In genomic region chr4:3081148-3081952, GRCm38 (mm10) we compare ENCODE assay signal across 8 mouse cellular contexts.
DNase-seq lines count a peak whose midpoint lies in the region; ATAC-seq lines count a peak whose summit lies in the region.

No protein-coding gene starts in this region.

- no peaks in the 10 kb centered on the region for H3K27me3 ChIP-seq in kidney, embryonic 14.5 days (ENCODE audit: control insufficient read depth, insufficient read depth, low read length)
- H3K27me3 ChIP-seq in embryonic facial prominence, embryonic 11.5 days (ENCODE audit: control insufficient read depth, insufficient read depth, low read length): no peaks in the 10 kb centered on the region
- H3K27me3 ChIP-seq in hindbrain, embryonic 10.5 days (ENCODE audit: insufficient read depth, poor library complexity, severe bottlenecking): no peaks in the 10 kb centered on the region
- no peaks in the 10 kb centered on the region for H3K27me3 ChIP-seq in liver, embryonic 16.5 days (ENCODE audit: control insufficient read depth, insufficient read depth, low read depth, low read length)
- H3K27me3 ChIP-seq in stomach, embryonic 16.5 days (ENCODE audit: control insufficient read depth, insufficient read depth, low read length): no peaks in the 10 kb centered on the region

- intact Hi-C loops in left cerebral cortex, postnatal 25 days (cut with DNase I): no loop called here

- H3K4me2 ChIP-seq in kidney, embryonic 14.5 days (replicated peaks; ENCODE audit: low read depth, low read length): no peak overlapping the region
- no peak overlapping the region for H3K4me2 ChIP-seq in embryonic facial prominence, embryonic 11.5 days (ENCODE audit: low read depth, low read length)
- H3K4me2 ChIP-seq in liver, embryonic 16.5 days (ENCODE audit: low read depth, low read length): no peak overlapping the region
- H3K4me2 ChIP-seq in stomach, embryonic 16.5 days (ENCODE audit: low read depth, low read length): no peak overlapping the region

- H3K27ac ChIP-seq in kidney, embryonic 14.5 days (ENCODE audit: low read depth, low read length): no peak overlapping the region
- H3K27ac ChIP-seq in embryonic facial prominence, embryonic 11.5 days (replicated peaks; ENCODE audit: low read depth, low read length): no peak overlapping the region
- H3K27ac ChIP-seq in hindbrain, embryonic 10.5 days: no peak overlapping the region
- H3K27ac ChIP-seq in liver, embryonic 16.5 days (ENCODE audit: low read length): no peak overlapping the region
- no peak overlapping the region for H3K27ac ChIP-seq in stomach, embryonic 16.5 days (ENCODE audit: low read length)

- no peaks in the 10 kb centered on the region for H3K36me3 ChIP-seq in kidney, embryonic 14.5 days (ENCODE audit: control insufficient read depth, insufficient read depth, low read length)
- H3K36me3 ChIP-seq in embryonic facial prominence, embryonic 11.5 days (replicated peaks; ENCODE audit: control insufficient read depth, insufficient read depth, low read depth, low read length): peaks cover 5% of the 10 kb centered on the region
- no peaks in the 10 kb centered on the region for H3K36me3 ChIP-seq in hindbrain, embryonic 10.5 days
- no peaks in the 10 kb centered on the region for H3K36me3 ChIP-seq in liver, embryonic 16.5 days (ENCODE audit: control insufficient read depth, insufficient read depth)
- no peaks in the 10 kb centered on the region for H3K36me3 ChIP-seq in stomach, embryonic 16.5 days (ENCODE audit: control insufficient read depth, insufficient read depth, low read length)

- 66% methylated on average over 6 of the region's 6 CpGs for WGBS in kidney, embryonic 14.5 days
- 60% methylated on average over 6 of the region's 6 CpGs for WGBS in embryonic facial prominence, embryonic 11.5 days
- 61% methylated on average over 6 of the region's 6 CpGs for WGBS in hindbrain, embryonic 10.5 days
- 46% methylated on average over 6 of the region's 6 CpGs for WGBS in liver, embryonic 16.5 days (ENCODE audit: insufficient replicate concordance)
- WGBS in stomach, embryonic 16.5 days: 62% methylated on average over 6 of the region's 6 CpGs

- peak; percentile 8; the same call in 1 of the 2 replicates for ATAC-seq in kidney, embryonic 14.5 days (ENCODE audit: low FRiP score, low TSS enrichment)
- peak; percentile 25 for ATAC-seq in embryonic facial prominence, embryonic 11.5 days (replicated peaks; ENCODE audit: insufficient number of reproducible peaks, low FRiP score, low TSS enrichment, low read depth)
- ATAC-seq in liver, embryonic 16.5 days (ENCODE audit: low read depth): 0 out of 2 replicates have a peak, but pooled peaks have one; percentile 9
- peak; percentile 20 for ATAC-seq in stomach, embryonic 16.5 days (ENCODE audit: insufficient read depth, low FRiP score)

- H3K4me1 ChIP-seq in kidney, embryonic 14.5 days (ENCODE audit: control insufficient read depth, insufficient read depth, low read length): no peaks in the 10 kb centered on the region
- no peaks in the 10 kb centered on the region for H3K4me1 ChIP-seq in embryonic facial prominence, embryonic 11.5 days (ENCODE audit: control insufficient read depth, insufficient read depth, low read length)
- H3K4me1 ChIP-seq in hindbrain, embryonic 10.5 days (replicated peaks): no peaks in the 10 kb centered on the region
- no peaks in the 10 kb centered on the region for H3K4me1 ChIP-seq in liver, embryonic 16.5 days (ENCODE audit: control insufficient read depth, low read depth, low read length)
- no peaks in the 10 kb centered on the region for H3K4me1 ChIP-seq in stomach, embryonic 16.5 days (ENCODE audit: control insufficient read depth, insufficient read depth, low read length)

- H3K4me3 ChIP-seq in kidney, embryonic 14.5 days (ENCODE audit: low read length): no peak overlapping the region
- H3K4me3 ChIP-seq in embryonic facial prominence, embryonic 11.5 days (ENCODE audit: low read depth, low read length): no peak overlapping the region
- no peak overlapping the region for H3K4me3 ChIP-seq in hindbrain, embryonic 10.5 days
- no peak overlapping the region for H3K4me3 ChIP-seq in liver, embryonic 16.5 days (ENCODE audit: low read depth, low read length)
- H3K4me3 ChIP-seq in stomach, embryonic 16.5 days (replicated peaks; ENCODE audit: low read length): no peak overlapping the region

- peaks cover 68% of the 10 kb centered on the region for H3K9me3 ChIP-seq in kidney, embryonic 14.5 days (ENCODE audit: control insufficient read depth, low read length)
- peaks cover 71% of the 10 kb centered on the region for H3K9me3 ChIP-seq in embryonic facial prominence, embryonic 11.5 days (replicated peaks; ENCODE audit: control insufficient read depth, low read length)
- H3K9me3 ChIP-seq in hindbrain, embryonic 10.5 days: peaks cover 79% of the 10 kb centered on the region
- peaks cover 21% of the 10 kb centered on the region for H3K9me3 ChIP-seq in liver, embryonic 16.5 days (replicated peaks; ENCODE audit: control insufficient read depth, low read length)
- H3K9me3 ChIP-seq in stomach, embryonic 16.5 days (replicated peaks; ENCODE audit: control insufficient read depth, low read length): peaks cover 64% of the 10 kb centered on the region

- H3K9ac ChIP-seq in kidney, embryonic 14.5 days (ENCODE audit: low read depth, low read length): no peak overlapping the region
- no peak overlapping the region for H3K9ac ChIP-seq in embryonic facial prominence, embryonic 11.5 days (replicated peaks; ENCODE audit: low read length)
- no peak overlapping the region for H3K9ac ChIP-seq in liver, embryonic 16.5 days (ENCODE audit: low read depth, low read length)
- H3K9ac ChIP-seq in stomach, embryonic 16.5 days (ENCODE audit: low read length): no peak overlapping the region

- no peak for DNase-seq in kidney, postnatal 36 days
- DNase-seq in embryonic facial prominence, embryonic 11.5 days (ENCODE audit: low spot score): peak; percentile 0
- peak; percentile 4 for DNase-seq in hindbrain, embryonic 10.5 days (ENCODE audit: low spot score)
- DNase-seq in left cerebral cortex, postnatal 25 days (ENCODE audit: low spot score in 2 of 2): no peak
- DNase-seq in frontal cortex, postnatal 36 days (ENCODE audit: low spot score in 2 of 2): no peak

Comparison
In these comparisons a context has a peak if more than half of its experiments do, and no peak if none do; other contexts are left out.
1. DNase-seq: peak in embryonic facial prominence, embryonic 11.5 days (single experiment) and hindbrain, embryonic 10.5 days (single experiment); none in kidney, postnatal 36 days (0 of 2), left cerebral cortex, postnatal 25 days (0 of 2) and frontal cortex, postnatal 36 days (0 of 2).
2. Peak in every context shown above with its lines, with median percentiles within 50 percentile points of each other: ATAC-seq.